25 mouse cellular contexts compared by ENCODE assay signal in the genomic region with DNA sequence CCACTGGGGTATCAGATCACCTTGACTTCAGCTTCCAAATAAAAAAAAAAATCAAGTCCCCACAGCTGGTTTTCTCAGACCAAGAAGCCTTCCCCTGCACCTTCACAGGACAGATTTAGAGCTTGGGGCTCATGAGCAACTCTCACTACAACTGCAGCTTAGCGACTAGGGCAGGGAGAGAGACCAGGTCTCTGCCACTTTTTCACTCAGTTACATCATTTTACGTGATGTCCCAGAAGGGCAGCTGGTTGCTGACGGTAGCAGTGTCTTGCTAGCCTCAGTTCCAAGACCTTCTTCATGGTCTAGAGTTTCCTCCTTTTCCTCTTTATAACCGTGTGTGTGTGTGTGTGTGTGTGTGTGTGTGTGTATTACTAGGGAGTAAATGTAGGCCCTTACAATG. TPM values are rescaled to one million over a fixed set of nuclear protein-coding genes. Genes with fewer than 3 reads are reported as not detected.
"Had no signal": no experiment of that assay in that cellular context is flagged by ENCODE, and none has a peak within 500 bp of the region (broad histone marks: within the 10 kb centered on the region; RNA-seq: fewer than 3 reads in every experiment).

No protein-coding gene starts in this region.

- H3K4me2 ChIP-seq: heart, embryonic 12.5 days; hindbrain, embryonic 13.5 days; hindbrain, embryonic 15.5 days; kidney, embryonic 15.5 days; limb, embryonic 13.5 days; limb, embryonic 15.5 days had no signal

- H3K27ac ChIP-seq: heart, embryonic 10.5 days; hindbrain, embryonic 13.5 days; hindbrain, embryonic 15.5 days; hindbrain, postnatal 0 days; kidney, embryonic 15.5 days; kidney, postnatal 0 days; limb, embryonic 13.5 days; limb, embryonic 15.5 days had no signal

- H3K4me3 ChIP-seq: heart, embryonic 10.5 days; heart, embryonic 12.5 days; hindbrain, embryonic 13.5 days; hindbrain, embryonic 15.5 days; kidney, embryonic 15.5 days; limb, embryonic 13.5 days; limb, embryonic 15.5 days had no signal

- DNase-seq: forebrain, postnatal 0 days; gastrocnemius, postnatal 14 days; gastrocnemius, postnatal 36 days; heart, adult 18-20 months; heart, postnatal 14 days; heart, postnatal 36 days; kidney, adult 11 months; kidney, adult 2 months; kidney, adult 9 months; kidney, postnatal 14 days; kidney, postnatal 36 days; layer of hippocampus, adult 9-11 months; layer of hippocampus, postnatal 36 days; left cerebral cortex, postnatal 4 days had no signal

- H3K36me3 ChIP-seq: hindbrain, embryonic 13.5 days; hindbrain, embryonic 15.5 days; limb, embryonic 15.5 days had no signal

- H3K9ac ChIP-seq: forebrain, postnatal 0 days; heart, embryonic 12.5 days; hindbrain, embryonic 13.5 days; hindbrain, embryonic 15.5 days; kidney, embryonic 15.5 days; limb, embryonic 13.5 days; limb, embryonic 15.5 days had no signal

- H3K9me3 ChIP-seq: heart, embryonic 10.5 days; heart, embryonic 12.5 days; hindbrain, embryonic 13.5 days; hindbrain, embryonic 15.5 days; kidney, embryonic 15.5 days; limb, embryonic 13.5 days; limb, embryonic 15.5 days had no signal

- H3K27me3 ChIP-seq: heart, embryonic 12.5 days; hindbrain, embryonic 13.5 days; hindbrain, embryonic 15.5 days; kidney, embryonic 15.5 days; limb, embryonic 13.5 days; limb, embryonic 15.5 days had no signal

- H3K4me1 ChIP-seq: heart, embryonic 10.5 days; hindbrain, embryonic 13.5 days; hindbrain, embryonic 15.5 days; kidney, embryonic 15.5 days; limb, embryonic 13.5 days; limb, embryonic 15.5 days had no signal

RNA-seq across cellular contexts. Expression of a gene that starts 54.3 kb away (rescaled TPM):
- total RNA-seq: heart, postnatal 36 days; hematopoietic stem cell, adult 5-6 weeks; liver, adult 2 months had no signal
